Mouse (Mus musculus): ENCODE results near the gene Unc93b1. TPM values are rescaled to one million over a fixed set of nuclear protein-coding genes. Genes with fewer than 3 reads are reported as not detected.

Gene Unc93b1
- polyA plus RNA-seq, 1 experiment from 2014 or later: 12.7 TPM

DNA sequence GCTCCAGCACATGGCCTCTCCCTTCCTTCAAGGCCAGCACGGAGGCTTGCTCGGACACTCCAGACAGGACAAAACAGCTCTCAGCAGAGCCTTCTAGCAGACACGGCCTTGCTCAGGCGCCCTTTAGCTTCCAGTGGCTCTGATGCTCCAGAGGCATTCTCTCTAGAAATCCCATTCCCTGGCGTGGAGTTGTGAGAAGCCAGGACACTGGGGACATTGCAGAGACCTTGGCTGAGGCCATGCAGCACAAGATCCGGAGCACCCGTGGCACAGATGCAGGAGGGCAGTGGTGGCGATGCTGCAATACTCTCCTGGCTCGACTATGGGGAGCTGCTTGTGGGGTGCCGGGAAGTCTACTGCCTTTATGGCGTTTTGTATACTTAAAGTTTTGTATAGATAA, 18.3 kb upstream of the Unc93b1 start:
- H3K36me3 ChIP-seq: no peaks in the 10 kb centered on the region
- H3K4me1 ChIP-seq: peaks cover 14% of the 10 kb centered on the region
- H3K4me3 ChIP-seq: no peak overlapping the region
- WGBS: 79% methylated on average over 11 of the region's 11 CpGs
- H3K9ac ChIP-seq: no peak overlapping the region
- no peak for ATAC-seq (ENCODE audit: insufficient number of reproducible peaks, insufficient read depth, low FRiP score, low TSS enrichment)
- H3K9me3 ChIP-seq: no peaks in the 10 kb centered on the region
- no peak overlapping the region for H3K27ac ChIP-seq
- no peaks in the 10 kb centered on the region for H3K27me3 ChIP-seq
- no peak overlapping the region for H3K4me2 ChIP-seq (replicated peaks)

DNA sequence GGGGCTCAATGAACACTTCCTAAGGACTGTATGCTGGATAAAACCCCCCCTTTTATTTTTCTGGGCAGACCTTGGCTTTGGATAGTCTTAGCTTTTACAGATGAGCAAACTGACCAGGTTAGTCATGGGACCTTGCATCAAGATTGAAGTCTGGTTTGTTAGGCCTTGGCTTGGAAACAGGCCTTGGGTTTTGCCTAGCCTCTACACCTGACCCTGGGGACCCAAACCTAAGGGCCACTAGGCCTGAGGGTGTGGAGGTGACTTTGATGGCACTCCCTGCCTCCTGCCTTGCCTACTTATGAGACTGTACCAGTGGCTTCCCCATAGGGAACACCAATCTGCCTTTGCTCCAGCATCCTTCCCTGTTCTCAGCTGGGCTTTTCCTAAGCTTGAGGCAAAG, 15.1 kb upstream of the Unc93b1 start:
- ATAC-seq (ENCODE audit: insufficient number of reproducible peaks, insufficient read depth, low FRiP score, low TSS enrichment): no peak
- Histone ChIP-seq H3K27ac (no peak overlapping the region), H3K4me2 (replicated peaks) (no peak overlapping the region), H3K9me3 (no peaks in the 10 kb centered on the region), H3K4me1 (no peaks in the 10 kb centered on the region), H3K36me3 (no peaks in the 10 kb centered on the region), H3K4me3 (no peak overlapping the region), H3K27me3 (no peaks in the 10 kb centered on the region), H3K9ac (no peak overlapping the region)

DNA sequence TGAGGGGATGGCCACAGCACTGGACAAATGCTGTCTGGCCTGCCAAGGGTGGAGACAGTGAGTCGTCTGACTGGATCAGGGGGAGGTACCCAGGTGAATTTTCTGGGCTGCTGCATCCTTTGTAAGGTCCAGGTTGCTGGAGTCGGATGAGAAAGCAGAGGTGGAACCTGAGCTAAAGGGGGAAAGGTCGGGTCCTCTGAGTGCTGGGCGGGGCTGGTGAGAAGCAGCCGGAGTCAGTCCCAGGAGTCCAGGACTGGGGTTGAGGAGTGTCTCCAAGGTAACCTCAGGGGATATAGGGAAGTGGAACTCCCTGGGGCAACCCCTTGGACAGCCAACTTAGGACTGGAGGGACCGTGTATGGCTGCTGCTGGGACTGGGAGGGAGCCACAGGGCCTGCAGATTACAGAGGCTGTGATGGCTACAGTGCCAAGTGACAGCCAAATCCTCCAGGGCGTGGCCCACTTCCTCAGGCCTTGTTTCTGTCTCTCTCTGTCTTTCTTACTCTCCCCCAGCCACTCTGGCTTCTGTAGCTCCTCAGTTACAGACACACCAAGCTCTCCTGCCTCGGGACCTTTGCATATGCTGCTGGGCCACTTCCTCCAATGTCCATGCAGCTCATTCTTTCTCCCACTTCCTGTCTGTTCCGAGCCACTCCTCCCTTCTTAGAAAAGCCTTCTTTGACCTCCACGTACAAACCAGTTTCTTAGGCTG, 12.2 kb upstream of the Unc93b1 start:
- no peak overlapping the region for H3K4me3 ChIP-seq
- no peak overlapping the region for H3K9ac ChIP-seq
- WGBS: 47% methylated on average over 10 of the region's 10 CpGs
- ATAC-seq (ENCODE audit: insufficient number of reproducible peaks, insufficient read depth, low FRiP score, low TSS enrichment): no peak
- no peak overlapping the region for H3K27ac ChIP-seq
- no peaks in the 10 kb centered on the region for H3K9me3 ChIP-seq
- H3K27me3 ChIP-seq: no peaks in the 10 kb centered on the region
- no peaks in the 10 kb centered on the region for H3K36me3 ChIP-seq
- H3K4me2 ChIP-seq (replicated peaks): no peak overlapping the region
- no peaks in the 10 kb centered on the region for H3K4me1 ChIP-seq

DNA sequence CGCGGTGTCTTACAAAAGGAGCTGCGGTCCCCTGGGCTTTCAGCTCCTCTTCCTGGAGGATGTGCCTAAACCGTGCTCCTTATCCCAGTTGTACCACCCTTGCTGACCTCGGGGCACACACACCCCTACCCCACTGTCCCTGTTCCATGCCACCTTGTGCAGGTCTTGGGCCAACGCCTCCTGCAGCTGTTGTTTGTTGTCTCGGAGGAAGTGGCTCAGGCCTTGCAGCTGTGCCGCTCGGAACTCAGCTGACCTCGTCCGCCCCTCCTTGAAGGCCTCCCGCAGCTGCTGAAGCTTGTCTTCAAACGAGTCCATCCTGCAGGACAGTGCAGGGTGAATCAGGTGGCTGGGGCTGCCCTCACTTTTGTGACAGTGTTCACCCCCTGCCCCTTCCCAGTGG, 11.4 kb upstream of the Unc93b1 start:
- Histone ChIP-seq H3K4me1 (no peaks in the 10 kb centered on the region), H3K27me3 (no peaks in the 10 kb centered on the region), H3K4me3 (no peak overlapping the region), H3K36me3 (no peaks in the 10 kb centered on the region), H3K9me3 (no peaks in the 10 kb centered on the region), H3K27ac (no peak overlapping the region), H3K4me2 (replicated peaks) (no peak overlapping the region), H3K9ac (no peak overlapping the region)
- ATAC-seq (ENCODE audit: insufficient number of reproducible peaks, insufficient read depth, low FRiP score, low TSS enrichment): no peak
- WGBS: 48% methylated on average over 13 of the region's 13 CpGs

DNA sequence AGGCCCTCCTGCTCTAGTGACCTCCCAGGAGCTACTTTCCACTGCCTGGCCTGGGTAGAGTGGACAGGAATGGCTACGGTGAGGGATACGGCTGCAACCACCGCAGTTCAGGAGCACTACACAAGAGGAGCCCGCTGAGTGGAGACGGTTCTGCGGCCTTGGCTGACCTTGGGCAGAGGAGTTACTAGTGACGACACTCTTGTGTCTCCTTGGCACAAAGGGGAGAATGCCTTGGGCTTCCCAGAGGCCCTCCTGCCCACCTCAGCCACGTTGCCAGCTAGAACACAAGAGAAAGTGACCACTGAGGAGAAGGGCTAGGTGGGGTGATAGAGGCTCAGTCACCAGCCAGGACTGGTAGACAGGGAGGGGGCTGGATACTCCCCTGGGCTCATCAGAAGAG, 10.8 kb upstream of the Unc93b1 start:
- Histone ChIP-seq H3K27me3 (no peaks in the 10 kb centered on the region), H3K4me1 (peaks cover 2% of the 10 kb centered on the region; the same call in 1 of the 2 replicates), H3K9ac (no peak overlapping the region), H3K36me3 (no peaks in the 10 kb centered on the region), H3K4me2 (replicated peaks) (no peak overlapping the region), H3K27ac (no peak overlapping the region), H3K9me3 (no peaks in the 10 kb centered on the region), H3K4me3 (no peak overlapping the region)
- 82% methylated on average over 8 of the region's 8 CpGs for WGBS
- ATAC-seq (ENCODE audit: insufficient number of reproducible peaks, insufficient read depth, low FRiP score, low TSS enrichment): no peak

DNA sequence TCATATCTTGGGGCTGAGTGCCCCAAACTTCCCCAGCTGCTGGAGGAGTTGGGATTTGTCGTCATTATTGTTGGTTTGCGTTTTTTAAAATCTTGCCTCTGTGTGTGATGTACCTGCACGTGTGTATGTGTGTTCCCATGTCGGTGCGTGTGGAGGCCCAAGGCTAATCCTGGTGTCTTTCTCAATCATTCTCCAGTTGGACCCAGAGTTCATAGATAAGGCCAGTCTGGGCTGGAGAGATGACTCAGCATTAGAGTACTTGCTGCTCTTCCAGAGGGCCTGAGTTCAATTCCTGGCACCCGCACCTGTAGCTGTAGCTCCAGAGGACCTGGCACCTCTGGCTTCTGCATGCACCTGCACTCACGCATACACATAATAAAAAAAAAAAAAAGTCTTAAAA, 10.1 kb upstream of the Unc93b1 start:
- Histone ChIP-seq H3K27me3 (no peaks in the 10 kb centered on the region), H3K9me3 (no peaks in the 10 kb centered on the region), H3K27ac (no peak overlapping the region), H3K4me3 (no peak overlapping the region), H3K4me2 (replicated peaks) (no peak overlapping the region), H3K36me3 (no peaks in the 10 kb centered on the region), H3K9ac (no peak overlapping the region; the same call in 1 of the 2 replicates), H3K4me1 (peaks cover 8% of the 10 kb centered on the region; the same call in 1 of the 2 replicates)
- no peak for ATAC-seq (ENCODE audit: insufficient number of reproducible peaks, insufficient read depth, low FRiP score, low TSS enrichment)
- WGBS: 93% methylated on average over 7 of the region's 7 CpGs

DNA sequence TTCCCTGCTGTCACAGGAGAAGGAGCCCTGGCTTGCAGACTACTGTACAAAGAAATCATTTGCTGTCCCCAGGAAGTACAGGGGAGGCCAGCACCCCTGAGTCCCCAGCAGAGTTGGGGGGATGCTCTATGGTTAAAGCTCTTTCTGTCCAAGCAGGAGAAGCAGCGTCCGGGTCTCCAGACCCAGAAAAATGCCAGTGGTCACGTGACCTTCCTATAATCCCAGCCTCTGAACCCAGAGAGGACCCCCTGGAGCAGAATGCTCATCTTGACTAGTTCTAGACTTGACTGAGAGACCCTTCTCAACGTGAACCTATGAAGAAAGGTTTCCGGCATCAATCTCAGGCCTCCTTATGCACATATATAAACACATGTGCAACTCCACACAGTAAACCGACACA, 9.1 kb upstream of the Unc93b1 start:
- ATAC-seq (ENCODE audit: insufficient number of reproducible peaks, insufficient read depth, low FRiP score, low TSS enrichment): no peak
- no peak overlapping the region for H3K9ac ChIP-seq
- H3K36me3 ChIP-seq: no peaks in the 10 kb centered on the region
- WGBS: 74% methylated on average over 6 of the region's 6 CpGs
- peaks cover 18% of the 10 kb centered on the region; the same call in 1 of the 2 replicates for H3K4me1 ChIP-seq
- H3K27ac ChIP-seq: no peak overlapping the region
- no peak overlapping the region for H3K4me2 ChIP-seq (replicated peaks)
- H3K27me3 ChIP-seq: no peaks in the 10 kb centered on the region
- H3K4me3 ChIP-seq: no peak overlapping the region
- no peaks in the 10 kb centered on the region for H3K9me3 ChIP-seq

DNA sequence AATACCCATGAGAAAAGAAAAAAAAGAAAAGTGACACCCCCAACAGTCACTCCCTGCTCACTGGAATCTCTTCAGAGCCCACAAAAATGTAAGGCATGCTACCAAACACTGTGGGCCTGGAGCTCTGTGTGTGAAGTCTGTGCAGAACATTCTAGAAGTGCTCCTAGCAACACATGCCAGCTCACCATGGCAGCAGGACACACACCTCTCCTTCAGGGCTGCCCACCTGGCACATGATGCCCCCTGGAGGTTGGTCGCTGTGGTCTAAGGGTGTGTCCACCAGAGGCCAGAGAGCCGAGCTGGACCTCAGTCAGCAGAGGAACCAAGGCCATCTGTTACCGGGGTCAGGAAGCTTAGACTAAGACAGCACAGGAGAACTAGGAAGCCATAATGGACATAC, 8.7 kb upstream of the Unc93b1 start:
- Histone ChIP-seq H3K4me3 (no peak overlapping the region), H3K4me1 (peaks cover 19% of the 10 kb centered on the region; the same call in 1 of the 2 replicates), H3K4me2 (replicated peaks) (no peak overlapping the region), H3K9me3 (no peaks in the 10 kb centered on the region), H3K27me3 (no peaks in the 10 kb centered on the region), H3K9ac (no peak overlapping the region), H3K27ac (no peak overlapping the region; the same call in 1 of the 2 replicates), H3K36me3 (no peaks in the 10 kb centered on the region)
- ATAC-seq (ENCODE audit: insufficient number of reproducible peaks, insufficient read depth, low FRiP score, low TSS enrichment): no peak
- WGBS: 68% methylated on average over 3 of the region's 3 CpGs

DNA sequence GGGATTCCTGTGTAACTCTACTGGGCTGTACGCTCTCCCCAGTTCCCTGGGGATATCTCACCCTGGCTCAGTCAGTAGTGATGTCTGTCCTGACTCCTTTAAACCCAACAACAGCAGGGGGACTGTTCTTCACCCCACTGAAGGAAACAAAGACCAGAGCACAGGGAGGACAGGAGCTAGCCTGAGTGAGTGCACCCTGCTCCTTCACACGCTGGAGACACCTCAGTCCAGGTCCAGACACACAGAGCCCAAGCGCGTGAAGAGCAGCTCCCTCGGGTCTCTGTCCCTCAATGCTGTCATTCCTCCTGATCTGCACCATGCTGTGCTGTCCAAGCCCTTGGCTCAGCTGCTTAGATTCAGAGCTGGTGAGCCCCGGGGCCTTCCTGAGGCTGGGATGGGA, 8.3 kb upstream of the Unc93b1 start:
- WGBS: 66% methylated on average over 6 of the region's 6 CpGs
- no peak overlapping the region for H3K4me3 ChIP-seq
- no peaks in the 10 kb centered on the region for H3K9me3 ChIP-seq
- no peak overlapping the region for H3K27ac ChIP-seq
- H3K4me1 ChIP-seq: peaks cover 19% of the 10 kb centered on the region; the same call in 1 of the 2 replicates
- no peaks in the 10 kb centered on the region for H3K36me3 ChIP-seq
- no peak for ATAC-seq (ENCODE audit: insufficient number of reproducible peaks, insufficient read depth, low FRiP score, low TSS enrichment)
- H3K9ac ChIP-seq: no peak overlapping the region
- no peak overlapping the region for H3K4me2 ChIP-seq (replicated peaks)
- no peaks in the 10 kb centered on the region for H3K27me3 ChIP-seq

DNA sequence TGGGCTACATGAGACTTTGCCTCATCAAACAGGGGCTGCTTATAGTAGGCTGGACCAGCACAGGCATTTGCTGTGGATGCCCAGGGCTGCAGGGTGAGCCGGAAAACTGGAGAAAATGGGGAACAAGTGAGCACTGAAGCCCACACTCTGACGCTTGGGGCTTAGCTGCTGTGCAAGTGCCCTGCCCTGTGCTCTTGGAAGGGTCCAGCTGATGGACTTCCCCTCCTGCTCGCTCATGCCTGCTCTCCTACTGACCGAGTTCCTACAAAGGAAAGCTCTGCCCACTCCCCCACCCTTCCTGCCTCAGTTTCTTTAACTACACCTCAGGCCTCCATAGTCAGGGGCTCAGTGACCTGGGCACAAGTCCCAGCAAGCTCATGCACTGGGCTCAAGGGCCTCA, 7.0 kb upstream of the Unc93b1 start:
- 91% methylated on average over 4 of the region's 4 CpGs for WGBS
- H3K4me1 ChIP-seq: peaks cover 19% of the 10 kb centered on the region; the same call in 1 of the 2 replicates
- no peak overlapping the region for H3K4me3 ChIP-seq
- H3K27me3 ChIP-seq: no peaks in the 10 kb centered on the region
- H3K4me2 ChIP-seq (replicated peaks): no peak overlapping the region
- no peak overlapping the region for H3K9ac ChIP-seq
- no peak overlapping the region for H3K27ac ChIP-seq
- H3K36me3 ChIP-seq: no peaks in the 10 kb centered on the region
- no peaks in the 10 kb centered on the region for H3K9me3 ChIP-seq
- no peak for ATAC-seq (ENCODE audit: insufficient number of reproducible peaks, insufficient read depth, low FRiP score, low TSS enrichment)

DNA sequence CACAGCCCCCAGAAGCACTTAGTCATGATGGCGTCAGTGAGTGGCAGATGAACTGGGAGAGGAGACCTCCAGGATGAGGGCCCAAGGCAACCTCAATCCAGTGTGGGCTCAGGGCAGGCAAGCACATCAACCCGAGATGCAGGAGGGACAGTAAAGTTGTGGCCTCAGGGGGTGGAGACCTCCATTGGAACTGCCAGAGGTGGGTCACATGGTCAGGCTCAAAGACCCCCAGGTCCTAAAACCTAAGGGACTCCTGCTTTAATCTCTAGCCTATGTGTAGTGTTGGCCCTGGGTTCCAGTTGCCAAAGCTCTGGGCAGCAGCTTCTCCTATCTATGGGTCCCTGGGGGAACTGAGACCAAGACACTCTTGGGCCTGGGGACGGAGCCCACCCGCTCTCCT, 6.2 kb upstream of the Unc93b1 start:
- Histone ChIP-seq H3K4me3 (no peak overlapping the region), H3K27me3 (no peaks in the 10 kb centered on the region), H3K9ac (no peak overlapping the region), H3K27ac (peak overlapping the region; percentile 69), H3K9me3 (no peaks in the 10 kb centered on the region), H3K4me2 (replicated peaks) (no peak overlapping the region), H3K36me3 (no peaks in the 10 kb centered on the region), H3K4me1 (peaks cover 19% of the 10 kb centered on the region; the same call in 1 of the 2 replicates)
- 74% methylated on average over 4 of the region's 4 CpGs for WGBS
- ATAC-seq (ENCODE audit: insufficient number of reproducible peaks, insufficient read depth, low FRiP score, low TSS enrichment): no peak

DNA sequence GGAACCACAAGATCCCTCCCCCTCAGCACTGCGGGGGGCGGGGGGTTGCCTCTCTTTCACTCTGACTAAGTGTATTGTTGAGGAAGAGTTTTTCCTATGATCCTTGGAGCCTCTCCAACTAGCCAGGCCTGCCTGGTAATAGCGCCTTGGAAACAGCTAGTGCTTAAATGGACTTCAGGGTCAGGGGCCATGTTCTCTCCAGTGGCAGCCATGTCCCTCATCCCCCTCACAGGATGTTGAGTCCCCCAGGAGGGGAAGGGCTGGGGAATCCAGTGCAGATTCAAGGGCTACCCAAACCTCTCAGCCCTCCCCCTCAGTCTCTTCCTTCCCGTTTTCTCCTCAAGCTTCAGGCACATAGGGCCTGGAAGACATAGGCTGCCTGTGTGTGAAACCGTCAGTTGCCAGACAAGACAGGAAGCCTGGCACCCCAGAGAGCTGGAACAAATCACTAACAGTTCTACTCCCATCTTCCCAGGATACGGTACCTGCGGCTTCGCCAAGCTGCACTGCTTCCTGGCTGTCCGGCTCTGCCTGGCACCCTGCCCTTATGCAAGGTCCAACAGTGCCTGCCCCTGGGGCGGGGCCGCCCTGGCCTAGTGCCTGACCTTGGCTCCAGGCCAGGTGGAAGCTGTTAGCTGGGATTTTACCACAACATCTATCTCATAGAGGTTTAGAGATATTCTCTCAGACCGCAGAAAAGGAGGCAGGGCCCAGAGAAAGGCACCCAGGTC, 5.6 kb upstream of the Unc93b1 start, which contains the start of gene Aldh3b1:
Aldh3b1 (minus strand) TSS at position 598 of the 731 bp plus-strand sequence.
- 43% methylated on average over 12 of the region's 12 CpGs for WGBS
- H3K4me3 ChIP-seq: no peak within 1 kb of the TSS
- no peaks in the 10 kb centered on the region for H3K9me3 ChIP-seq
- peaks cover 19% of the 10 kb centered on the region; the same call in 1 of the 2 replicates for H3K4me1 ChIP-seq
- H3K4me2 ChIP-seq (replicated peaks): no peak within 1 kb of the TSS
- 0 out of 2 replicates have a peak within 1 kb of the TSS, but pooled peaks have one; percentile 12 for H3K9ac ChIP-seq
- H3K27ac ChIP-seq: peak within 1 kb of the TSS; percentile 69
- no peak; the same call in 1 of the 2 replicates for ATAC-seq (ENCODE audit: insufficient number of reproducible peaks, insufficient read depth, low FRiP score, low TSS enrichment)
- no peaks in the 10 kb centered on the region for H3K36me3 ChIP-seq
- no peaks in the 10 kb centered on the region for H3K27me3 ChIP-seq
